Mouse (Mus musculus) midbrain, embryonic 16.5 days (tissue): ENCODE results near the gene Klhl35. TPM values are rescaled to one million over a fixed set of nuclear protein-coding genes. Genes with fewer than 3 reads are reported as not detected.

Experiments
- ATAC-seq: fragments of 200-750 bp; cut with Nextera tagmentation; 2 replicates; pipeline ENCODE4 v1.8.0; 2017; ENCODE audit warnings: moderate TSS enrichment
- H3K27ac ChIP-seq: fragments of 300-500 bp; sonication (generic); 2 replicates; pipeline ENCODE4 v1.5.1; 2014; ENCODE audit warnings: mild to moderate bottlenecking, low read length, mixed read lengths
- H3K27me3 ChIP-seq: fragments of 300-500 bp; sonication (generic); 2 replicates; pipeline ENCODE4 v1.6.1; 2014; ENCODE audit warnings: low read depth, low read length, mixed read lengths; ENCODE audit not compliant: control insufficient read depth, insufficient read depth
- H3K36me3 ChIP-seq: fragments of 300-500 bp; sonication (generic); 2 replicates; pipeline ENCODE4 v1.6.1; 2014; ENCODE audit warnings: mild to moderate bottlenecking, low read length, moderate library complexity, mixed read lengths; ENCODE audit not compliant: control insufficient read depth, insufficient read depth
- H3K4me1 ChIP-seq: fragments of 300-500 bp; sonication (generic); 2 replicates; pipeline ENCODE4 v1.6.1; 2014; ENCODE audit warnings: mild to moderate bottlenecking, low read length, mixed read lengths; ENCODE audit not compliant: control insufficient read depth, insufficient read depth
- H3K4me2 ChIP-seq: fragments of 300-500 bp; sonication (generic); 2 replicates; pipeline ENCODE4 v1.6.1; 2014; ENCODE audit warnings: mild to moderate bottlenecking, low read length, mixed read lengths
- H3K4me3 ChIP-seq: fragments of 300-500 bp; sonication (generic); 2 replicates; pipeline ENCODE4 v1.5.1; 2014; ENCODE audit warnings: low read depth, mild to moderate bottlenecking, low read length, moderate library complexity, mixed read lengths
- H3K9ac ChIP-seq: fragments of 300-500 bp; sonication (generic); 2 replicates; pipeline ENCODE4 v1.6.1; 2014; ENCODE audit warnings: low read depth, low read length, mixed read lengths
- H3K9me3 ChIP-seq: fragments of 300-500 bp; sonication (generic); replicated peaks from 2 replicates; pipeline ENCODE4 v1.6.1; 2014; ENCODE audit warnings: mild to moderate bottlenecking, low read length, mixed read lengths; ENCODE audit not compliant: control insufficient read depth, poor library complexity, severe bottlenecking
- WGBS: fragments of 180-500 bp; shearing (Covaris S2); extraction: QIAGEN DNeasy Blood & Tissue Kit; methylation state at CpG from one replicate; pipeline ENCODE4 v1.1.7; 2014; 5-methylcytosine and 5-hydroxymethylcytosine counted together
- polyA plus RNA-seq: library from polyadenylated mRNA; unstranded; fragments of >200 nt; fragmentation: Nextera tagmentation; extraction: Ambion mirVana; gene quantifications from 2 replicates; pipeline ENCODE4 v1.2.1, GENCODE M21; 2015

The Klhl35 gene
- polyA plus RNA-seq, 1 experiment from 2014 or later: 2.5 TPM

DNA sequence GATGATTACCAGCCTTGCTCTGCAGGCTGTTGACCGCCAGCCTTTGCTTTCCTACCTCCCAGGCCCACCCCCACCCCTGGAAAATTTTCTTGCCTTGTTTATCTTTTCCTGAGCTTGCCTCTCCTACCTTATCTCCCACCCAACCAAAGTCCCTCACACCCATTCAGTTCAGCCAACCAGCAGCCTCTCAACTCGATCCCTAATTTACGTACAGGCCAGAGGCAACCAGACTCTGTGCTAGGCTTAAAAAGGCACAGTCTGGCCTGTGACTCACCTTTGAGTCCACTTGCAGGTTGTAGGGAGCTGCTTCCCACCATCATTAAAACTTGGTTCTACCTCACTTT, 51.0 kb downstream of the Klhl35 start:
- ATAC-seq: no peak
- no peaks in the 10 kb centered on the region for H3K27me3 ChIP-seq
- no peaks in the 10 kb centered on the region for H3K36me3 ChIP-seq
- no peaks in the 10 kb centered on the region for H3K4me1 ChIP-seq
- 88% methylated on average over 3 of the region's 3 CpGs for WGBS
- no peak overlapping the region for H3K4me3 ChIP-seq
- no peaks in the 10 kb centered on the region for H3K9me3 ChIP-seq
- no peak overlapping the region for H3K27ac ChIP-seq
- H3K9ac ChIP-seq: no peak overlapping the region
- no peak overlapping the region for H3K4me2 ChIP-seq

DNA sequence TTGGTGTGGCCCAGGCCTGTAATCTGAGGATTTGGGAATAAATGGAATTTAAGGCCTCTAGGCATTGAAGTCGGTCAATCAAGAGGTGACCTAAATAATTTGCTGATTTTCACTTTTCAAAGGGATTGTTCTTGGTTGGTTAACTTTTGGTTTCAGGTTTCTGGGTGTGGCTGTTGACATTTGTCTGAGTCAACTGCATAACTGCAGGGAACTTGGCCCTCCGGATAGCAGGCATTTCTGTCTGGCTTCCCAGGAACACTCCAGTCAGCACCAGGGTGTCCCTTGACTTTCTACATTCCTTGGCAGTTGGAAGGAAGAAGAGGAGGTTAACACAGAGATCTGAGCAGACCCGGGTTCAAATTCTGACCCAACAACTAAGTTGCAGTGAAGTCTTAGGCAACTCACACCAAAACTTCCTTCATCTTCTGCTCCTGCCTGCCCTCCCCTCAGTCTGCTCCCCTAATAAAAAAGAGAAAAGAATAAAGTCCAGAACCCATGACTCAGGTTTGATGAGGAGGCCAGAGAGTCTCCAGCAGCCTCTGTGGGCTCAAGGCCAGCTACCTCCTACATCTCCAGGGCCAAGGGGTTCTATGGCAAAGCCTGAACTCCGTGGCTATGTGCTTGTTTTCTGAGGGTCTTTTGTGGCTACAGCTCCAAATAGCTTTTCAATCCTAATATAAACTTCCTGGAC, 53.3 kb downstream of the Klhl35 start:
- H3K4me3 ChIP-seq: no peak overlapping the region
- no peaks in the 10 kb centered on the region for H3K36me3 ChIP-seq
- H3K27me3 ChIP-seq: no peaks in the 10 kb centered on the region
- no peaks in the 10 kb centered on the region for H3K4me1 ChIP-seq
- H3K27ac ChIP-seq: no peak overlapping the region
- ATAC-seq: no peak
- 70% methylated on average over 4 of the region's 4 CpGs for WGBS
- H3K9me3 ChIP-seq: no peaks in the 10 kb centered on the region
- H3K4me2 ChIP-seq: no peak overlapping the region
- no peak overlapping the region for H3K9ac ChIP-seq

DNA sequence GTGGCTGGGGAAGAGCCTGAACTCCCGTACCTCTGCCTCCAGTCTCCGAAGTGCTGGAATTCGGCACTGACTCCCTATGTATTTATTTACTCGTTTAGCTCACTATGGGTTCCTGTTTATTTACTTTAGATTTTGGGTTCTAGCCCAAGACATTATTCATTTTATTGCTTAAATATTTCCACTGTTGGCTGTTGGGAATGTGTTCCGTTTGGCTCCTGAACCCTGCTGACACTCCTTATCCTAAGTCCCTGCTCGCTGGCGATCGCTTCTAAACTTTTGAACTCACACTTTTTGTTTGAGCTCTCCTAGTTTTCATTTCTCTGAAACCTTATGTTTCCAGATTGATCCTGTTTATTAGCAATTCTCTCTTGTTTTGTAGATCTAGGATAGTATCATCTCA, 57.3 kb downstream of the Klhl35 start:
- Histone ChIP-seq H3K4me3 (no peak overlapping the region), H3K27me3 (no peaks in the 10 kb centered on the region), H3K4me1 (no peaks in the 10 kb centered on the region), H3K9ac (no peak overlapping the region), H3K27ac (no peak overlapping the region), H3K36me3 (no peaks in the 10 kb centered on the region), H3K4me2 (no peak overlapping the region), H3K9me3 (no peaks in the 10 kb centered on the region)
- WGBS: 80% methylated on average over 8 of the region's 8 CpGs
- no peak for ATAC-seq

Other genes with a start within 250 kb of the Klhl35 start
- 1.1 and 1.2 TPM in 2 replicates for gene Mogat2, start 227.4 kb upstream of the Klhl35 start, polyA plus RNA-seq
- 140 and 155 TPM in 2 replicates for gene Map6, start 198.6 kb upstream of the Klhl35 start, polyA plus RNA-seq
- gene Serpinh1, start 112.8 kb upstream of the Klhl35 start, polyA plus RNA-seq: 185 and 203 TPM in 2 replicates
- 45.0 and 55.6 TPM in 2 replicates for gene Gdpd5, start 84.6 kb upstream of the Klhl35 start, polyA plus RNA-seq
- gene Rps3, start 17.7 kb downstream of the Klhl35 start, polyA plus RNA-seq: 405 and 414 TPM in 2 replicates
- gene Arrb1, start 69.5 kb downstream of the Klhl35 start, polyA plus RNA-seq: 18.4 and 21.0 TPM in 2 replicates
- 1.1 and 1.6 TPM in 2 replicates for gene Tpbgl, start 161.1 kb downstream of the Klhl35 start, polyA plus RNA-seq
- 5.9 and 6.5 TPM in 2 replicates for gene Slco2b1, start 245.3 kb downstream of the Klhl35 start, polyA plus RNA-seq